Mouse (Mus musculus): Measurements from ENCODE around the gene Pla2g4d. TPM values are rescaled to one million over a fixed set of nuclear protein-coding genes. Genes with fewer than 3 reads are reported as not detected.

The Pla2g4d gene
- polyA plus RNA-seq, 1 experiment: not detected

GRCm38 (mm10) chr2:120276951-120277350, 12.0 kb downstream of the Pla2g4d start:
- Histone ChIP-seq H3K4me3 (ENCODE audit: insufficient read depth, low read depth, low read length) (no peak overlapping the region), H3K4me1 (ENCODE audit: control insufficient read depth, insufficient read depth, low read length) (no peaks in the 10 kb centered on the region), H3K27ac (ENCODE audit: insufficient read depth, low read depth, low read length) (no peak overlapping the region)
- no peak for TF ChIP-seq POLR2A (IDR thresholded peaks at IDR 0.05; ENCODE audit: insufficient read depth, low read depth, low read length)
- no peak for TF ChIP-seq CTCF (IDR thresholded peaks at IDR 0.05; ENCODE audit: insufficient read depth, low read depth, low read length)
- 84% methylated on average over 4 of the region's 4 CpGs for WGBS

- no peak overlapping the region for H3K27ac ChIP-seq (ENCODE audit: insufficient read depth, low read depth, low read length)
- TF ChIP-seq CTCF (IDR thresholded peaks at IDR 0.05; ENCODE audit: insufficient read depth, low read depth, low read length): 0 out of 2 replicates have a peak, but pooled peaks have one; percentile 3
- TF ChIP-seq POLR2A (IDR thresholded peaks at IDR 0.05; ENCODE audit: insufficient read depth, low read depth, low read length): no peak
- 8% methylated on average over 9 of the region's 9 CpGs for WGBS
- H3K4me1 ChIP-seq (ENCODE audit: control insufficient read depth, insufficient read depth, low read length): no peaks in the 10 kb centered on the region
- no peak overlapping the region for H3K4me3 ChIP-seq (ENCODE audit: insufficient read depth, low read depth, low read length)
Observed at GRCm38 (mm10) chr2:120268635-120269034, 20.4 kb downstream of the Pla2g4d start.

- no peak for TF ChIP-seq POLR2A (IDR thresholded peaks at IDR 0.05; ENCODE audit: insufficient read depth, low read depth, low read length)
- TF ChIP-seq CTCF (IDR thresholded peaks at IDR 0.05; ENCODE audit: insufficient read depth, low read depth, low read length): no peak
- WGBS: 76% methylated on average over 6 of the region's 6 CpGs
- Histone ChIP-seq H3K4me1 (ENCODE audit: control insufficient read depth, insufficient read depth, low read length) (no peaks in the 10 kb centered on the region), H3K4me3 (ENCODE audit: insufficient read depth, low read depth, low read length) (no peak overlapping the region), H3K27ac (ENCODE audit: insufficient read depth, low read depth, low read length) (no peak overlapping the region)
Observed at GRCm38 (mm10) chr2:120265523-120265922, 23.5 kb downstream of the Pla2g4d start.

- TF ChIP-seq CTCF (IDR thresholded peaks at IDR 0.05; ENCODE audit: insufficient read depth, low read depth, low read length) (no peak), POLR2A (IDR thresholded peaks at IDR 0.05; ENCODE audit: insufficient read depth, low read depth, low read length) (no peak)
- Histone ChIP-seq H3K4me1 (ENCODE audit: control insufficient read depth, insufficient read depth, low read length) (no peaks in the 10 kb centered on the region), H3K27ac (ENCODE audit: insufficient read depth, low read depth, low read length) (no peak overlapping the region), H3K4me3 (ENCODE audit: insufficient read depth, low read depth, low read length) (no peak overlapping the region)
- WGBS: 70% methylated on average over 10 of the region's 10 CpGs
Observed at GRCm38 (mm10) chr2:120264858-120265257, 24.1 kb downstream of the Pla2g4d start.

- no peak overlapping the region for H3K27ac ChIP-seq (ENCODE audit: insufficient read depth, low read depth, low read length)
- H3K4me1 ChIP-seq (ENCODE audit: control insufficient read depth, insufficient read depth, low read length): no peaks in the 10 kb centered on the region
- WGBS: 50% methylated on average over 1 of the region's 1 CpGs
- H3K4me3 ChIP-seq (ENCODE audit: insufficient read depth, low read depth, low read length): no peak overlapping the region
- TF ChIP-seq POLR2A (IDR thresholded peaks at IDR 0.05; ENCODE audit: insufficient read depth, low read depth, low read length) (no peak), CTCF (IDR thresholded peaks at IDR 0.05; ENCODE audit: insufficient read depth, low read depth, low read length) (no peak)
Observed at GRCm38 (mm10) chr2:120262876-120263275, 26.1 kb downstream of the Pla2g4d start.

- no peak overlapping the region for H3K27ac ChIP-seq (ENCODE audit: insufficient read depth, low read depth, low read length)
- no peak overlapping the region for H3K4me3 ChIP-seq (ENCODE audit: insufficient read depth, low read depth, low read length)
- WGBS: 80% methylated on average over 3 of the region's 3 CpGs
- no peaks in the 10 kb centered on the region for H3K4me1 ChIP-seq (ENCODE audit: control insufficient read depth, insufficient read depth, low read length)
- no peak for TF ChIP-seq POLR2A (IDR thresholded peaks at IDR 0.05; ENCODE audit: insufficient read depth, low read depth, low read length)
- no peak for TF ChIP-seq CTCF (IDR thresholded peaks at IDR 0.05; ENCODE audit: insufficient read depth, low read depth, low read length)
Observed at GRCm38 (mm10) chr2:120261346-120261745, 27.7 kb downstream of the Pla2g4d start.

- Histone ChIP-seq H3K27ac (ENCODE audit: insufficient read depth, low read depth, low read length) (no peak overlapping the region), H3K4me3 (ENCODE audit: insufficient read depth, low read depth, low read length) (no peak overlapping the region), H3K4me1 (ENCODE audit: control insufficient read depth, insufficient read depth, low read length) (no peaks in the 10 kb centered on the region)
- no peak for TF ChIP-seq CTCF (IDR thresholded peaks at IDR 0.05; ENCODE audit: insufficient read depth, low read depth, low read length)
- no peak for TF ChIP-seq POLR2A (IDR thresholded peaks at IDR 0.05; ENCODE audit: insufficient read depth, low read depth, low read length)
Observed at GRCm38 (mm10) chr2:120256259-120256658, 32.7 kb downstream of the Pla2g4d start.

- TF ChIP-seq CTCF (IDR thresholded peaks at IDR 0.05; ENCODE audit: insufficient read depth, low read depth, low read length): no peak
- no peak for TF ChIP-seq POLR2A (IDR thresholded peaks at IDR 0.05; ENCODE audit: insufficient read depth, low read depth, low read length)
- Histone ChIP-seq H3K27ac (ENCODE audit: insufficient read depth, low read depth, low read length) (no peak overlapping the region), H3K4me3 (ENCODE audit: insufficient read depth, low read depth, low read length) (no peak overlapping the region), H3K4me1 (ENCODE audit: control insufficient read depth, insufficient read depth, low read length) (no peaks in the 10 kb centered on the region)
- 95% methylated on average over 6 of the region's 6 CpGs for WGBS
Observed at GRCm38 (mm10) chr2:120252644-120253043, 36.4 kb downstream of the Pla2g4d start.

- Histone ChIP-seq H3K4me1 (ENCODE audit: control insufficient read depth, insufficient read depth, low read length) (peaks cover 8% of the 10 kb centered on the region), H3K27ac (ENCODE audit: insufficient read depth, low read depth, low read length) (peak overlapping the region; percentile 55), H3K4me3 (ENCODE audit: insufficient read depth, low read depth, low read length) (peak overlapping the region; percentile 46)
- WGBS: 4% methylated on average over 9 of the region's 9 CpGs
- TF ChIP-seq CTCF (IDR thresholded peaks at IDR 0.05; ENCODE audit: insufficient read depth, low read depth, low read length): peak; percentile 23; the same call in 1 of the 2 replicates
- TF ChIP-seq POLR2A (IDR thresholded peaks at IDR 0.05; ENCODE audit: insufficient read depth, low read depth, low read length): no peak
Observed at GRCm38 (mm10) chr2:120245421-120246016, 43.5 kb downstream of the Pla2g4d start.
